Mouse (Mus musculus) cortical plate, adult 2 months (tissue): ENCODE data around the gene Pspn. TPM values are rescaled to one million over a fixed set of nuclear protein-coding genes. Genes with fewer than 3 reads are reported as not detected.

Experiments
- H3K27ac ChIP-seq: fragments of 200-500 bp; 2 replicates; pipeline ENCODE4 v1.5.1; 2012; ENCODE audit warnings: low read length, control low read depth, inconsistent platforms; ENCODE audit not compliant: insufficient read depth
- H3K4me1 ChIP-seq: fragments of 200-500 bp; 2 replicates; pipeline ENCODE4 v1.6.1; 2011; ENCODE audit warnings: low read length; ENCODE audit not compliant: control insufficient read depth, insufficient read depth
- H3K4me3 ChIP-seq: fragments of 200-500 bp; 2 replicates; pipeline ENCODE4 v1.5.1; 2011; ENCODE audit warnings: mild to moderate bottlenecking, low read length, control low read depth; ENCODE audit not compliant: insufficient read depth
- CTCF ChIP-seq: fragments of 200-500 bp; IDR thresholded peaks from 2 replicates; pipeline ENCODE4 v1.5.1; 2011; ENCODE audit warnings: mild to moderate bottlenecking, control low read depth, low read length; ENCODE audit not compliant: insufficient read depth; ENCODE audit errors: extremely low read depth
- POLR2A ChIP-seq: fragments of 200-500 bp; IDR thresholded peaks from 2 replicates; pipeline ENCODE4 v1.6.1; 2011; ENCODE audit warnings: mild to moderate bottlenecking, low read length, control low read depth; ENCODE audit not compliant: insufficient read depth; ENCODE audit errors: extremely low read depth
- polyA plus RNA-seq: library from polyadenylated mRNA; depleted of rRNA; stranded (reverse); fragments of >200 nt; gene quantifications from 2 replicates; pipeline ENCODE4 v1.2.3, GENCODE M21; 2012

Gene Pspn
- polyA plus RNA-seq, 1 experiment = not detected

DNA sequence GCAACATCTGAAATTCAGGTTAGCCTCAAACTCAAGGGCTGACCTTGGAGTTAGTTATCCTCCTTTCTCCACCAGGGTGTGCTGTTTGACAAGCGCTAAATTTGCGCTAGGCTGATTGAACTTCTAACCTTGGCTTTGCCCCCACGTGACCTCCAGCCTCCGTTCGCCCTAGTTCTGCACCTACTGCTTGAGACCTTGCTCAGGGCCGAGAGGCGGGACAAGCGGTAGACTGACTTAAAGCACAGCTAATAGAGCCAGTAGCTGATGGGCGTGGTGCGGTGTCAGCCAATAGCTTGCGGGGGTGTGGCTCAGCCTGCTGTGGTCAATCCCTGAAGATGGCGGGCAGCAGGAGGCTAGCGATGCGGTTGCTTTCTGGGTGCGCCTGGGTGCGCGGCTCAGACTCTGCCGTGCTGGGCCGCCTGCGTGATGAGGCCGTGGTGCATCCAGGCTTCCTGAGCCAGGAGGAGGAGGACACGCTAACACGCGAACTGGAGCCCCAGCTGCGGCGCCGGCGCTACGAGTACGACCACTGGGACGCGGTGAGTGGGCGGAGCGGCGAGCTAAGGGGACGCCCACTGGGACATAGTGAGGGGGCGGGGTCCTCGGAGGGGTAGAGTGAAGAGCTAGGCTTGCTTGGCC lies 2.7 kb downstream of the Pspn start, which contains the start of gene Alkbh7:
TSS of gene Alkbh7 (plus strand) at position 311 of the 639 bp plus-strand sequence.
- Histone ChIP-seq H3K27ac (no peak within 1 kb of the TSS), H3K4me1 (no peaks in the 10 kb centered on the region), H3K4me3 (peak within 1 kb of the TSS; percentile 50)
- TF ChIP-seq POLR2A (peak; percentile 73), CTCF (peak; percentile 62)

DNA sequence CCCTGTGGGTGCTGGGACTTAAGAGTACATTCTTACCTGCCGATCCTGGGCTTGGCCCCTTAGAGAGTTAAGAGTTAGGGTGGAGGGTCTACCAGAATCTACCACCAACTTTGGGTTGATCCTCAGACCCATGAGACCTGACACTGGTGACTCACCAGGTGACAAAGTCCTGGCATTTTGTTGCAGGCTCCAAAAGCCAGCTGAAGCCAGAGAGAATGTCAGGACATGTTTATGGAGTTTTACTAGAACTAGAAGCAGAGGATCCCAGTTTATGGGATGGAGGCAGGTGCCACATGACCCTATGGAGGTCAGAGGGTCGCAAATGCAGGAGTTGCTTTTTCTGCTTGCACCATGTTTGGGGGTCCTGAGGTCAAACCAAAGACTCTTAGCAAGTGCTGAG lies 3.3 kb downstream of the Pspn start:
- no peaks in the 10 kb centered on the region for H3K4me1 ChIP-seq
- no peak overlapping the region for H3K27ac ChIP-seq
- TF ChIP-seq CTCF (no peak), POLR2A (peak; percentile 24; the same call in 1 of the 2 replicates)
- no peak overlapping the region; the same call in 1 of the 2 replicates for H3K4me3 ChIP-seq

DNA sequence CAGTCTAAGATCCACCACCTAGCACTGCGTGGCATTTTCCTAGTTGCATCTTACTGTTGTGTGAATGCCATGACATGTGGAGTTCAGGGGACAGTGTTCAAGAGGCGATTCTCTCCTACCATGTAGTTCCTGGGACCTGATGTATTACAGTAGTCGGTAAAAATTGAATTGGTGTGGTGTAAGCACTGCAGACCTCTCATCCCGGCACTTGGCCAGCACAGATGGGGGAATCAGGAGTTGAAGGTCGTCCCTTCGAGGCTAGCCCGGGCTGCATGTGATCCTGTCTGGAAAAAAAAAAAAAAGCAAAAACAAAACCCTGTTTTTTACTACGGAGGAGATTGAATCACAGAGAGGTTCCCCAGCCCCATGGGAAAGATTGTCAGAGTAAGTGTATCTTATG lies 4.8 kb downstream of the Pspn start:
- no peak for TF ChIP-seq CTCF
- no peak for TF ChIP-seq POLR2A
- Histone ChIP-seq H3K4me3 (no peak overlapping the region), H3K27ac (no peak overlapping the region), H3K4me1 (peaks cover 4% of the 10 kb centered on the region)

DNA sequence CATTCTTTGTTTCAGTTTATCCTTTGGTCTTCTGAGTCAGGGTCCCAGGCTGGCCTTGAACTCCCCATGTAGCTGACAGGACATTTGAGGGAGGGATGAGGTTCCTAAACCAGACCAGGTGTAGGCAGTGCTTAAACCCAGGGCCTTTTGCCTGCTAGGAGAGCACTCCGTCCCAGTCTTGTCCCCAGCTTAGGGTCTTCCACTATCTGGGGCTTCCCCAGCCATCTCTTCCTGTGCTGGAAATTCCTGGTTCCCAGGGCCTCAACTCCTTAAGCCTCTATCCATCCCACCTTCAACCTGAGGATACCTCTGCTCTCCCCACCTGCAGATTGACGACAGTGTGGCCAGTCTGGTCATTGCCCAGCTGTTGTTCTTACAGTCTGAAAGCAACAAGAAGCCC lies 8.9 kb downstream of the Pspn start:
- no peak overlapping the region for H3K27ac ChIP-seq
- no peak for TF ChIP-seq POLR2A
- TF ChIP-seq CTCF = no peak
- peak overlapping the region; percentile 62 for H3K4me3 ChIP-seq
- peaks cover 4% of the 10 kb centered on the region for H3K4me1 ChIP-seq

DNA sequence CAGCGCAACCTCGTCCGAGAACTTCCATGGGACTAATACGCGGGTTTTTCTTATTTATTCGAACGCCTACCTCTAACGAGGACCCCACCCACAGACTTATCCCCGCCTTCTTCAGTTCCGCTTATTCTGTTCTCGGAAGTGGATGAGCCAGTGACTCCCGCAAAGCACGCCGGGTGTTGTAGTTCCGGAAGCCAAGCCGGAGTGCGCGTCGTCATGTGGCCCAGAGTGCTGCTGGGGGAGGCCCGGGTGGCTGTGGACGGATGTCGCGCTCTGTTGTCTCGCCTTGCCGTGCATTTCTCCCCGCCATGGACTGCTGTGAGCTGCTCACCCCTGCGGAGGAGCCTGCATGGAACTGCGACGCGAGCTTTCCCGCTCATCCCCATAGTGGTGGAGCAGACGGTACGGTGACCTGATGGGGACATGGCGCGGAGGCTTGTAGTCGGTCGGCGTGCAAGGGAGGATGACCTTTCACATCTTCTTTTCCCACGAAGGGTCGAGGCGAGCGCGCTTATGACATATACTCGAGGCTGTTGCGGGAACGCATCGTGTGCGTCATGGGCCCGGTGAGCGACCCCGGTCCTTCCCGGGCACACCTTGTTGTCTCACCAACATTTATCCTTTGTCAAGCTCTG lies 9.6 kb downstream of the Pspn start, which contains the start of gene Clpp:
TSS of gene Clpp (plus strand) at position 191 of the 632 bp plus-strand sequence.
- Histone ChIP-seq H3K27ac (peak within 1 kb of the TSS; percentile 10; the same call in 1 of the 2 replicates), H3K4me3 (peak within 1 kb of the TSS; percentile 62), H3K4me1 (peaks cover 4% of the 10 kb centered on the region)
- TF ChIP-seq POLR2A = peak; percentile 92
- TF ChIP-seq CTCF = no peak

DNA sequence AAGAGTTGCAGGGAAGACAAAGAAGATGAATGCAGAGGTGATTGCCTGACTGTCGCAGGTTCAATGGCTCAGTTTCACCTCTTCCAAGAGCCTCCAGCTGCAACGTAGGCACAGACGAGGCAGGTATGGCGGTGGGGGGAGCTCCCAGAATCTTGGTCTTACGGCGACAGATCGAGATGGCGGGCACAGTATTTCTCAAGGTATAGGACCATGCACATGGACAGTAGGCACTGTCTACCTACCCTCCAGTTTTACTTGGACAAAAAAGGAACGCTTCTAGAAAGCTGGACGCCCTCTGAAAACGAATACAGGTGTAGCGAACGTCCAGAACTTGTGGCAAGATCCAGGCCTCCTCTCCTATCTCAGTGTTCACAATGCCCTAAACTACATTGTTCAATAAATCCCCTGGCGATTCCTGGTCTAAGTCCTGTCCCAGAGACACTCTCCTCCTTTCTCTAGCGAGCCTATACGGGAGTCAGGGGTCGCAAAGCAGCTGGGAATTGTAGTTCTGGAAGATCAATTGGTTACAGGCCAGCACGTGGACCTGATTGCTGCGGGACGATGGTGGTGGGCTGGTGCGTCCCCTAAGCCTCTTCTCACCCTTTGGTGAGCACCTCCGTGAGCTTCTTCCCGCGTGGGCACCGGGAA lies 10.2 kb downstream of the Pspn start:
- H3K27ac ChIP-seq = peak overlapping the region; percentile 10; the same call in 1 of the 2 replicates
- peak overlapping the region; percentile 62 for H3K4me3 ChIP-seq
- peaks cover 4% of the 10 kb centered on the region for H3K4me1 ChIP-seq
- TF ChIP-seq CTCF (no peak), POLR2A (peak; percentile 71)

DNA sequence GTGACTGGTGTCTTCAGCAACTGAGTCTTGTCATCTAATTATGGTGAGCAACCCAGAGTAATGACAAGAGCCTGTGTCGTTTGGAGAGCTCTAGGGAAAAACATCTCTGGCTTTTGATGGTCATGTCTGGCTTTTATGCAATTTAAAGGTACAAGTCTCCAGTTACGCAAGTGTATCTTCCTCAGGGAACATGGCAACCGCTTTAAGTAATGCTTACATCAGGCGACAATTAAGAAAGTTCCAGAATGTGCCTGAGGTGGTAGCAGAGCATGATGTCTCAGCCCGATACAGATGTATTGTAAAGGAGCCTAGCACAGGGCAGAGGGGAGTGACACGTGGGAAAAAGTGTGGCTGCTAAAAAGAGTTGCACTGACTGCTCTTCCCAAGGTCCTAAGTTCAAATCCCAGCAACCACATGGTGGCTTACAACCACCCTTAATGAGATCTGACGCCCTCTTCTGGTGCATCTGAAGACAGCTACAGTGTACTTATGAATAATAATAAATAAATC lies 10.8 kb downstream of the Pspn start:
- H3K4me3 ChIP-seq = peak overlapping the region; percentile 62; the same call in 1 of the 2 replicates
- H3K27ac ChIP-seq = no peak overlapping the region
- TF ChIP-seq POLR2A (no peak), CTCF (no peak)
- H3K4me1 ChIP-seq = peaks cover 4% of the 10 kb centered on the region

DNA sequence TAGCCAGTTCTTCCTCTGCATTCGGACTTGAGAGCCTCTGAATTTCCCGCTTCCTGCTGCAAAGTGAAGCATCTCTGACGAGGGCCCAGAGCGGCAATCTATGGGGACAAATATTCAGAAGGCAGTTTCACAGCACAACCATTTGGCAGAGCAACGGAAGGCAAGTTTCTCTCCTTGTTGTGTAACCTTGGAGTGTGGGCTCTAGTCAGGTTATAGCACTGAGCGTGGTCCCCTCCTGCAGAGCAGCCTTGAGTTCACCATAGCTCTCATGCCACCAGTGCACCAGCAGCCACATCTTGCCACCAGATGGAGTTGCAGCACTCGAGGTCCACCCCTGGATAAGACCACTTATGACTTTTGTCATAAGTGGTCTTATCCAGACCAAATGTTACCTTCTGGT lies 11.4 kb downstream of the Pspn start:
- Histone ChIP-seq H3K4me3 (no peak overlapping the region), H3K4me1 (peaks cover 4% of the 10 kb centered on the region), H3K27ac (no peak overlapping the region)
- TF ChIP-seq CTCF (no peak), POLR2A (no peak)

DNA sequence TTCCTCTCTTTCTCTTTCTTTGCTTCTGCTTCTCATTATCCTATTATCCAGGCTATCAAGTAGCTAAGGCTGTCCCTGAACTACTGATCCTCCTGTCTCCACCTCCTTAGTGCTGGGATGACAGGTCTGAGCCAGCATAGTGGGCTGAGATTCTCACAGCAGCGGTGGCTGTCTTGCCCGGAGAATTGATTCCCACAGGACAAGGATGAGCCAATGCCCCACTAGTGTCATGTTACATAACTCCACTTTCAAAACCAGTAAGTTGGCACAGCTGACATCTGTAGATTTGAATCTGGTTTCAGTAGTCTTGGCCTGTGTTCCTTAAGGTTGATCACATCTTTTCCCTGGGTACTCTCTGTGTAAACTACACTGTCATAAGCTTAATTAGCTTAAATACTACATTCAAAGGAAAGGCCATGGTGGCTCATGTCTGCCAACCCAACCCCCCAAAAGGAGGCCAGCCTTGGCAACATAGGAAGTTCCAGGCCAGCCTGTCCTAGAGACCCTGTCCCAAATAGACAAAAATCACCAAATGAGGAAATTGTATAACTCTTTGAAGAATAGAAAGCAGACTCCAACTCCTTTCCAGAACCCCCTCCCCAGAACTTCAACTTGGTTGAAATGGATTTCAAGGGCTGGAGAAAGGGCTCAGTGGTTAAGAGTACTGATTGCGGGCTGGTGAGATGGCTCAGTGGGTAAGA lies 13.6 kb downstream of the Pspn start:
- peaks cover 4% of the 10 kb centered on the region for H3K4me1 ChIP-seq

More for the DNA sequence above, 13.6 kb downstream of the Pspn start:
- Histone ChIP-seq H3K4me3 (no peak overlapping the region), H3K27ac (no peak overlapping the region)
- TF ChIP-seq CTCF (no peak), POLR2A (no peak)
